Mouse (Mus musculus) MEL (cell line): ENCODE measurements around the gene Oaz2. TPM values are rescaled to one million over a fixed set of nuclear protein-coding genes. Genes with fewer than 3 reads are reported as not detected.

Experiments
- DNase-seq: peaks from one replicate; pipeline ENCODE4 v3.0.0; 2011; ENCODE audit warnings: low read depth, low spot score
- H3K27ac ChIP-seq: 2 replicates; pipeline ENCODE4 v1.5.1; 2012; ENCODE audit warnings: low read depth, mild to moderate bottlenecking, control low read depth, low read length, moderate library complexity; ENCODE audit not compliant: control insufficient read depth
- H3K27me3 ChIP-seq, 2 experiments: fragments of 150-350 bp in 1 of 2; sonication (generic) in 1 of 2; 2 replicates each; pipeline ENCODE4 v1.6.1; 2012; ENCODE audit warnings: low read length in 2 of 2, mild to moderate bottlenecking in 2 of 2, improper control_type of control experiment in 1 of 2, moderate library complexity in 1 of 2; ENCODE audit not compliant: insufficient read depth in 2 of 2, control insufficient read depth in 1 of 2
- H3K36me3 ChIP-seq, 2 experiments: 2 replicates each; pipeline ENCODE4 v1.6.1; 2012 to 2014; ENCODE audit warnings: low read length in 2 of 2, improper control_type of control experiment in 1 of 2, inconsistent platforms in 1 of 2, mild to moderate bottlenecking in 1 of 2; ENCODE audit not compliant: insufficient read depth in 2 of 2, control insufficient read depth in 1 of 2
- H3K4me1 ChIP-seq, 2 experiments: fragments of 150-350 bp in 1 of 2; sonication (generic) in 1 of 2; 2 replicates each; pipeline ENCODE4 v1.6.1; 2012; ENCODE audit warnings: low read length in 2 of 2, improper control_type of control experiment in 1 of 2, mild to moderate bottlenecking in 1 of 2; ENCODE audit not compliant: insufficient read depth in 2 of 2, control insufficient read depth in 1 of 2
- H3K4me3 ChIP-seq, 2 experiments: fragments of 150-350 bp in 1 of 2; sonication (generic) in 1 of 2; 2 replicates each; pipeline ENCODE4 v1.5.1; 2012; ENCODE audit warnings: low read depth in 2 of 2, low read length in 2 of 2, mild to moderate bottlenecking in 2 of 2, moderate library complexity in 2 of 2, control low read depth in 1 of 2, improper control_type of control experiment in 1 of 2; ENCODE audit not compliant: control insufficient read depth in 1 of 2, insufficient read depth in 1 of 2
- H3K79me2 ChIP-seq: 2 replicates; pipeline ENCODE4 v1.6.1; 2012; ENCODE audit warnings: mild to moderate bottlenecking, low read length, moderate library complexity; ENCODE audit not compliant: control insufficient read depth, poor library complexity, insufficient read depth
- H3K9ac ChIP-seq: 2 replicates; pipeline ENCODE4 v1.6.1; 2012; ENCODE audit warnings: low read depth, mild to moderate bottlenecking, control low read depth, low read length, moderate library complexity; ENCODE audit not compliant: control insufficient read depth, poor library complexity, severe bottlenecking
- H3K9me3 ChIP-seq: fragments of 150-350 bp; sonication (generic); replicated peaks from 2 replicates; pipeline ENCODE4 v1.6.1; 2012; ENCODE audit warnings: mild to moderate bottlenecking, low read length, improper control_type of control experiment, moderate library complexity; ENCODE audit not compliant: insufficient read depth
- BHLHE40 ChIP-seq: IDR thresholded peaks from 2 replicates; pipeline ENCODE4 v1.6.1; 2012; ENCODE audit warnings: low read depth, mild to moderate bottlenecking, inconsistent platforms, low read length, improper control_type of control experiment, borderline replicate concordance
- CHD1 ChIP-seq: IDR thresholded peaks from 2 replicates; pipeline ENCODE4 v1.6.1; 2012; ENCODE audit warnings: low read depth, mild to moderate bottlenecking, inconsistent platforms, low read length, improper control_type of control experiment
- CHD2 ChIP-seq: IDR thresholded peaks from 2 replicates; pipeline ENCODE4 v1.6.1; 2011; ENCODE audit warnings: low read length, improper control_type of control experiment
- CTCF ChIP-seq, 3 experiments: IDR thresholded peaks in 2 of 3; conservative IDR thresholded peaks in 1 of 3; 2 replicates each; pipeline ENCODE4 v1.5.1; 2011 to 2012; ENCODE audit warnings: low read length in 3 of 3, low read depth in 2 of 3, mild to moderate bottlenecking in 2 of 3, improper control_type of control experiment in 1 of 3, inconsistent platforms in 1 of 3, mixed read lengths in 1 of 3, moderate library complexity in 1 of 3; ENCODE audit not compliant: control insufficient read depth in 1 of 3, insufficient read depth in 1 of 3, poor library complexity in 1 of 3, severe bottlenecking in 1 of 3
- GABPA ChIP-seq: IDR thresholded peaks from 2 replicates; pipeline ENCODE4 v1.6.1; 2012; ENCODE audit warnings: low read depth, mild to moderate bottlenecking, inconsistent platforms, low read length, improper control_type of control experiment, moderate library complexity
- GATA1 ChIP-seq: IDR thresholded peaks from 2 replicates; pipeline ENCODE4 v1.6.1; 2011; ENCODE audit warnings: low read depth, low read length, improper control_type of control experiment
- KAT2A ChIP-seq: conservative IDR thresholded peaks from 2 replicates; pipeline ENCODE4 v1.6.1; 2012; ENCODE audit warnings: low read depth, low read length, improper control_type of control experiment, inconsistent platforms
- MAZ ChIP-seq: IDR thresholded peaks from 2 replicates; pipeline ENCODE4 v1.6.1; 2012; ENCODE audit warnings: low read depth, mild to moderate bottlenecking, inconsistent platforms, low read length, improper control_type of control experiment
- MYB ChIP-seq: IDR thresholded peaks from 2 replicates; pipeline ENCODE4 v1.6.1; 2011; ENCODE audit warnings: mild to moderate bottlenecking, low read depth, low read length, improper control_type of control experiment
- MYC ChIP-seq: IDR thresholded peaks from 2 replicates; pipeline ENCODE4 v1.6.1; 2011; ENCODE audit warnings: low read depth, mild to moderate bottlenecking, low read length, improper control_type of control experiment, moderate library complexity
- NELFE ChIP-seq: IDR thresholded peaks from 2 replicates; pipeline ENCODE4 v1.6.1; 2011; ENCODE audit warnings: low read depth, low read length, improper control_type of control experiment
- NRF1 ChIP-seq: IDR thresholded peaks from 2 replicates; pipeline ENCODE4 v1.6.1; 2014; ENCODE audit warnings: low read depth, mild to moderate bottlenecking, inconsistent platforms, low read length, improper control_type of control experiment, moderate library complexity; ENCODE audit not compliant: poor library complexity, insufficient read depth, severe bottlenecking
- RCOR1 ChIP-seq: IDR thresholded peaks from 2 replicates; pipeline ENCODE4 v1.6.1; 2012; ENCODE audit warnings: low read depth, mild to moderate bottlenecking, inconsistent platforms, low read length, improper control_type of control experiment
- SIN3A ChIP-seq: IDR thresholded peaks from 2 replicates; pipeline ENCODE4 v1.6.1; 2012; ENCODE audit warnings: low read length, improper control_type of control experiment, inconsistent platforms
- UBTF ChIP-seq: IDR thresholded peaks from 2 replicates; pipeline ENCODE4 v1.6.1; 2012; ENCODE audit warnings: low read depth, mild to moderate bottlenecking, inconsistent platforms, low read length, improper control_type of control experiment, moderate library complexity, borderline replicate concordance; ENCODE audit not compliant: insufficient read depth
- USF2 ChIP-seq, 2 experiments: IDR thresholded peaks; 2 replicates each; pipeline ENCODE4 v1.6.1; 2011 to 2012; ENCODE audit warnings: improper control_type of control experiment in 2 of 2, low read length in 2 of 2, borderline replicate concordance in 1 of 2, inconsistent platforms in 1 of 2, low read depth in 1 of 2, mild to moderate bottlenecking in 1 of 2; ENCODE audit not compliant: insufficient read depth in 1 of 2
- ZMIZ1 ChIP-seq: IDR thresholded peaks from 2 replicates; pipeline ENCODE4 v1.6.1; 2012; ENCODE audit warnings: low read depth, mild to moderate bottlenecking, inconsistent platforms, low read length, improper control_type of control experiment, moderate library complexity
- ZNF384 ChIP-seq: IDR thresholded peaks from 2 replicates; pipeline ENCODE4 v1.6.1; 2012; ENCODE audit warnings: low read depth, mild to moderate bottlenecking, inconsistent platforms, low read length, improper control_type of control experiment
- polyA plus RNA-seq, 2 experiments: library from polyadenylated mRNA; stranded (reverse) in 1 of 2; unstranded in 1 of 2; fragments of >175 nt in 1 of 2; fragments of >200 nt in 1 of 2; gene quantifications; 2 replicates each; pipeline versions ENCODE4 v1.2.1 to v1.2.4; 2012; ENCODE audit warnings: low replicate concordance in 2 of 2, low read depth in 1 of 2; ENCODE audit not compliant: insufficient read length in 2 of 2, insufficient read depth in 1 of 2, missing spikeins in 1 of 2
- total RNA-seq: library from RNA; depleted of rRNA; stranded (reverse); fragments of 300-350 nt; gene quantifications from 2 replicates; pipeline ENCODE4 v1.2.3, GENCODE M21; 2012

Oaz2 gene
- total and polyA plus RNA-seq, 3 experiments, result 16.4 to 34.6 TPM; not detected in 1

DNA sequence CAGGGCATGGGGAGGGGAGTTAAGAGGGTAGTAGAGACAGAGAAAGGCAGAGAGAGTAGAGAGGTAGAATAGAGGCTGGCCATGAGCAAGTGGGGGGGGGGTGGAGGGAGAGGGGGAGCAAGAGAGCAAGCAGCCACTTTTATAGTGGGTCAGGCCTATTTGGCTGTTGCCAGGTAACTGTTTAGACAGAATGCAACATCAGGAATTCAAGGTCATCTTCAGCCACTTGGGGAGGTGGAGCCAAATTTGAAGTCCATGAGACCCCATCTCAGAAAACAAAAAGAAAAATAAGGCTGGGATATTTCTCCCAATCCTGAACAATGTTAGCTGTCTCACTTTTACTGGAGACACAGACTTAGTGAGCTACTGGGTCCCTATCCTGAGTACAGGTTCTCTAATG, 25.3 kb upstream of the Oaz2 start:
- Histone ChIP-seq H3K79me2 (no peaks in the 10 kb centered on the region), H3K36me3 (no peaks in the 10 kb centered on the region), H3K9me3 (no peaks in the 10 kb centered on the region), H3K27ac (no peak overlapping the region), H3K9ac (no peak overlapping the region), H3K27me3 (peaks cover 0 to 1% of the 10 kb centered on the region in 2 experiments; a peak in 2 of 4 replicates), H3K4me1 (no peaks in the 10 kb centered on the region), H3K4me3 (no peak overlapping the region)
- DNase-seq, result no peak
- TF ChIP-seq CTCF (IDR thresholded peaks at IDR 0.05 in 2 of 3, conservative IDR thresholded peaks at IDR 0.05 in 1 of 3; ENCODE audit: control insufficient read depth in 1 of 3, insufficient read depth in 1 of 3, low read depth in 2 of 3, low read length in 3 of 3, poor library complexity in 1 of 3, severe bottlenecking in 1 of 3) (no peak), RCOR1 (no peak), NELFE (no peak), UBTF (no peak), CHD2 (no peak), USF2 (IDR thresholded peaks at IDR 0.05; ENCODE audit: borderline replicate concordance in 1 of 2, insufficient read depth in 1 of 2, low read depth in 1 of 2, low read length in 2 of 2) (no peak), MAZ (no peak), GATA1 (no peak), MYB (no peak), MYC (no peak), NRF1 (no peak), ZNF384 (no peak), ZMIZ1 (no peak), CHD1 (no peak), KAT2A (no peak), GABPA (no peak)

- Histone ChIP-seq H3K79me2 (no peaks in the 10 kb centered on the region), H3K27me3 (peaks cover 0 to 1% of the 10 kb centered on the region in 2 experiments; a peak in 2 of 4 replicates), H3K36me3 (no peaks in the 10 kb centered on the region), H3K4me3 (no peak overlapping the region), H3K4me1 (0 out of 4 replicates have a peak, but pooled peaks cover 0 to 2% of the 10 kb centered on the region in 2 experiments), H3K9me3 (no peaks in the 10 kb centered on the region), H3K27ac (no peak overlapping the region), H3K9ac (no peak overlapping the region)
- TF ChIP-seq SIN3A, result no peak
- no peak for TF ChIP-seq BHLHE40
- TF ChIP-seq ZMIZ1, result no peak
- TF ChIP-seq GABPA, result no peak
- DNase-seq, result no peak
These were observed 22.8 kb upstream of the Oaz2 start for GRCm38 (mm10) chr9:65644960-65645359.
